Mouse (Mus musculus) retina, adult 2 months (tissue): Measurements from ENCODE around the gene Sim1.

ENCODE experiments used
- DNase-seq: peaks from one replicate; pipeline ENCODE4 v3.0.0-alpha.2; 2012; ENCODE audit warnings: low read depth, low spot score

Sim1 gene

DNA sequence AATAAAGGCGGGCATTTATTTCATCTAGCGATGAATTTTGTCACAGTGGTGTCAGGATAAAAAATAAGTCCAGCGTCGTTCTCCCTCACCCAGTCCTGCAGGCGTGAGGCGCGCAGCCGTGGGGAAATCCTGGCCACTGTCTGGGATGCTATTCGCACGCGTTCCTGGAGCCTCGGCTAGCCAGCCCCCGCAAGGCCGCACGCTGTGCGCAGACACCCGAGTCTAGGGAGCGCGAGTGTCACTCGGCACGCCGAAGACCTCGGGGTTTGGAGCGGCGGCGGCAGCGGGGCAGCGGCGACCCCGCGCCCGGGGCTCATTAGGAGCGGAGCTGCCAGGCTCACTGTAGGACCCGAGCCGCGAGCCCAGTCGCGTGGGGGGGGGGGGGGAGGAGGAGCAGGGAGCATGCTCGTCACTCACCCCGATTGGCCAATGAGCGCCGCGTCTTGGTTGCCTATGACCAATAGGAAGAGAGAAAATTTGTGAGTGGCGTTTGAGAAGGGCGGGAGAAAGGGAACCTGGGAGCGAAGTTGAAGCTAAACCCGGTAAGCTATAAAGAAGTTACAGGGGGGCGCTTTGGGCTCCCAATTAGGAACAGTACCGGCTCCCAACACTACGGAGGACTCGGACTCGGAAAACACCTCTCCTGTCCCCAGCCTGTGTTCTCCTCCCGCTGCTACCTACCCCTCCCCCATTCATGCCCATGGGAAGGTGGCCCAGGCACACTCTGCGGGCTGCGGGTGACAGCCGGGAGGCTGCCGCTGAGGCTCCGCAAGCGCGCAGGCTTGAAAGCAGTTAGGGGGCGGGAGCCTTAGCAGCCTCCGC, at the start of gene Sim1:
Gene Sim1 (plus strand): TSS at position 585 of the 822 bp plus-strand sequence.
- DNase-seq, result no peak

DNA sequence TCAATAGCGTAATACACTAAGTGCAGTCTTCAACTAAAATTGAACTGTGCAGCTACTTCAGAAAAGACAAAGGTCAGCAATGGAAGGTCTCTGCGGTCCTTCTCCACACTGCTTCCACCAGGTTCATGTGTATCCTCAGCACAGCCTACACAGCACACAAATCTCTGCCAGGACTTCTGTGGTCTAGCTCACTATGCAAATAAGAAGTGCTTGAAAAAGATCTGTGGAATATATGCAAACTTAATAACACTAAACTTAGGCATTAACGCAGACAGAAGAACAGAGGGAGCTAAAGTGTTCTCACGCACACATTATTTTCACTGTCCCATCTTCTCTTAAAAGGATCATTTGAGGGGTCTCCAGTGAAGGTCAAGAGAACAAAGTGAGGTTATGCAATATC, 26.4 kb upstream of the Sim1 start:
- no peak for DNase-seq

DNA sequence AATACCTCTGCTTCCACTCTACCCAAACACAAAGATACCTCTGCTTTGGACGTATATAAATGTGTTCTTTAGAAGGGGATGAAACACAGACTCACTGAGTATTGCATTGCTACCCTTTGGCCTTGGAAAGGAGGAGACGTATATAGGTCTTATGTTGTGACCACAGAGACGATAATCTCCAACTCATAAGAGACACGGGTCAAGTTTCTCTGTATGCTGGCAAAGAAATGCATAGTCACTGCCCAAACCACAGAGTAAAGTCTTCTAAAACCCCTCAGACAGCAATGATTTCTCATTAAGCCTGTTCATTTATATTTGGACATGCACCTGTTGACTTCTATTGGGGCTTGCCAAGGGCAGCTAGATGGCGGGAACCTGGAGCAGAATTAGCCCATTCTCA, 17.6 kb upstream of the Sim1 start:
- DNase-seq, result no peak

DNA sequence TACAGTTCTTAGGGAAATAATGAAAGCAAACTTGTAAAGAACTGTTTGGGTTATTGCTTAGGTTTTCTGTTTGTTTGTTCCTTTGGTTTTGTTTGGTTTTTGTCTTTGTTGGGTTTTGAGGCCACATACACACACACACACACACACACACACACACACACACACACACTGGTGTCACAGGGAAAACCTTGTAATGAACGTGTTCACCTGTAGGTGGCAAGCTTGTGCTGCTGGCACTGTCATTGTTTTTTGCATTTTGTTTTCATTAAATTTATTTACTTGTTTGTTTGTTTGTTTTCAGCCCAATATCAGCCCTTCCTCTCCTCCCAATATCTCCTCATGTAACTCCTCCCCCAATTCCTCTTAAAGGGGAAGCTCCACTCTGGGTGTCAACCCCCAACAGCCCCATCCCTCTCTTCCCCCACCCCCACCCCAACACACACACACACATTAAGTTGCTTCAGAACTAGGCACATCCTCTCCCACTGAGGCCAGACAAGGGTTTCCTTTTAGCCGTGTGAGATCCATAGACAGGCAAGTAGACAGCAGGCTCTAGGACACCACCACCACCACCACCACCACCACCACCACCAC, 13.0 kb upstream of the Sim1 start:
- no peak for DNase-seq

DNA sequence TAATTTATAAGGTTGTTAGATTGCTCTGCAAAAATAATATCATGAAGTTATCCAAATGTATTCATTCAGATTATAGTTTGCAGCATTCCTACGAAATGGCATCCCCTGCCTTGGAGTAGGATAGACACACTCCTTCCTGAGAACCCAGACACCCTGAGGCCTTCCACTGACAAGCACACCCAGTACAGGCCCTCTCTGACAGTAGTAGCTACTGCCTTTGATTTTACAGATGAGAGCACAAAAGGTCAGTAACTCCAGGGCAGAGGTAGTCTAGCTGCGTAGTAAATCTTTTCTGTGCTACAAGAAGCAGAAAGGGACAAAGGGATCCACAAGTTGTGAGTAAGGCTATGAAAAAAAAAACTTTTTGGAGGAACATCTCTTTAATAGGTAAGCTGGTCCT, 12.2 kb upstream of the Sim1 start:
- no peak for DNase-seq

DNA sequence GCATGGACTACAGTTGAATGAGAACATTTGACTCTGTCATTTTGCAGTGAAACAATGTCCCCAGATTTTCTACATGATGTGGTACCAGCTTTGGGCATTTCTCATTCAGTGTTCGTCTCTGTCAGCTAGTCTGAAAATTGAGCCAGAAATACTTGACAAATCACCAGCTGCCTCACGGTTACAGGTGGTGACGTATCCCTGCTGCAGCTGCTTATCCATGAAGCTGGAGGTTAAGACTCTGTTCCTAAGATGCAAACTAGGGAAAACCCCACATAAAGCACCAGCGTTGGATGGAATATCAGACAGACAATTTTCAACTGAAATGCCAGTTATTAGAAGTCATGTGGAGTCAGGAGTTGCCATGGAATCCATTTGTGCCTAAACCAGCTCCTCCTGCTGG, 8.2 kb upstream of the Sim1 start:
- no peak for DNase-seq

DNA sequence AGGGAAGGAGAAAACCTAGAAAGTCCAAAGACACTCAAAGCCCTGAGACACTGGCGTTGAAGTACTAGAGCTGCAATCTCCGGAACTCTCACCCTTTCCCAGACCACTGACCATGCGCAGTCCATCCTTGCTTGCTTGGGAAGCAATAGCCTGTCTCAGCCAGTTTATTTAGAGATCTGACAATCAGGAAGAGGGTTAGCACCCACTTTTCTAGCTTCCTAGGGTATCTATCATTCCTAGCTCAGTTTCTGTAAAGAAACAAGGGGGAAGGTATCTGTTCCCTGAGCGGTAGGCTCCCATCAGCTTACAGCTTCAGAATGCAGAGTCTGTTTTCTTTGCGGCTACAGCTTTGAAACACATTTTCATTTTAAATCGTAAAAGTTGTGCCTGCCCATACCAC, 3.9 kb upstream of the Sim1 start:
- no peak for DNase-seq

DNA sequence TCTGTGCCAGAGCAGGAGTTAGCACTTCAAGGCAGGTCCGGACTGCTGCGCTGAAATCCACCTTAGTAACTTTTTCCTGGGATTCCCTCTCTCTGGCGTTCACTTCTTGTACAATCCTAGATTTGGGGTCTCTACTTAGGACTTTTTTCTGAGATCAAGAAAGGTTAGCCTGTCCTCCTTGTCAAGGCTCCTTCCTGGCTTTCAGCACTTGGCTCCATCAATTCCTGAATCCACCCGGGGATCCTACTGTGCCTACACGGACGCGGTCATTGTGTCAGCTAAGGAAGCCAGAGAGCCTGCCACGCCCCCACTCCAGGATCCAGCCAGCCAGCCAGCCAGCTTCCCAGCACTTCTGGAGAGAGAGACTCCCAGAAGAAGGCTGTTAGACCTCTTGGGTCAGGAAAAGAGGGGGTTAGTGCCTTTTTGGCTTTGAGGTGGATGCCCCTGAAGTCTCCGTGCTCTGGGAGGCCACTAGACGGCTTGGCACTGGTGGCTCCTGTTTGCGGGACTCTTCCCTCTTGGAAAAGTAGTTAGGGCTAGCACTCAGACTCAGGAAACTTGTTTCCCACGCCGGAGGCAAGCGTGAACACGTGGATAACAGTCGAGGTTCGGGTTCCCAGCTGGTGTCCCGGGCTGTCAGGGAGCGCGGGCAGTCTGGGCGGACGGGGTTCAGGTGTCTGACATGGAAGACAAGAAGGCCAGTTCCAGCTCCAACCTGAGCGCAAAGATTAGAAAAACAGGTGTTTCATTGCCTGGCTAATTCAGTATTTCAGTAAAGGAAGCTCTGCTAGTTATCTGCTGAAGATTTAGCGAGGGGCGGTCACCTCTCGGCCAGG, 2.5 kb upstream of the Sim1 start:
- DNase-seq, result no peak

DNA sequence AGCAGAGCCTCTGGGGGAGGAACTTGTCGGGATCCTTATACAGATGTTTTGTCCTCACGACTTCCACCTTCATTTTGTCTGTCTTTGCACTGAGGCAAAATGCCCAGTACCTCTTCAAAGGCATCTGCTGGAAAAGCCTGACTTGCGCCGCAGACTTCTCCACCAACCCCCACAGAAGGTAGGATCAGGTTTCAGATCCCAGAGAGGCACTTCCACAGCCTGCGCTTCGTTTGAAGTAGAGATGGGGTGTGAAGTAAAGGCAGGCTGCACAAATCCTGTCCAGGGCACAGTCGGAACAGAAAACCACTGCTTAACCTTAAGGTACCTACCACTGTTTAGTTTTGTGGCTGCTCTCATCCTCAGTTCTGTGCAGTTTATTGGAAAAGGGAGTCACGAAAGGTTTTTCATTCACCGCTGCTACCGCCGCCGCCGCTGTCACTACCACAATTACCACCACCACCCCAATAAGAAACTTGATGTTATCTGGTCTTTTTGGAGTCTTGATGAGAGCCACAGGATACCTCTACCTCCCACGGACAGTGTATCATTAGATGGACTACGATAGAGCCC, 1.7 kb upstream of the Sim1 start:
- DNase-seq, result no peak

DNA sequence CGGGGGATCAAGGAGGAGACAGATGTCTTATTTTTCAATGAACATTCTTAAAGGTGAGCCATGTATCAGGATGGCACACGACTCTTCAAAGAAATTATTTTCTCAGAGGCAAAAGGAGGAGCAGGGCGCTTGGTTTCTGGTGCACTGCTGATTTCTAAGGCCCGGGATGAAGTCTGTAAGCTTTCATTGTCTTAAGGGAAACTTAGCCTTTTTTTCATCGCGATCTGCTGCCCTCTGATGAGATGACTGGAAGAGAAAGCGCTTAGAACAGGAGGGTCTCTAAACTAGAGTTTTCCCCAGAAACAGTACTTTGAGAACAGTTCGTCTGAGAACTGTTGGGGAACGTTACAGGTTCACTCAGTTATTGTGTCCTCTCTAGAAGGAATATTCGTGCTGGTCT, 1.0 kb upstream of the Sim1 start:
- DNase-seq, result no peak

DNA sequence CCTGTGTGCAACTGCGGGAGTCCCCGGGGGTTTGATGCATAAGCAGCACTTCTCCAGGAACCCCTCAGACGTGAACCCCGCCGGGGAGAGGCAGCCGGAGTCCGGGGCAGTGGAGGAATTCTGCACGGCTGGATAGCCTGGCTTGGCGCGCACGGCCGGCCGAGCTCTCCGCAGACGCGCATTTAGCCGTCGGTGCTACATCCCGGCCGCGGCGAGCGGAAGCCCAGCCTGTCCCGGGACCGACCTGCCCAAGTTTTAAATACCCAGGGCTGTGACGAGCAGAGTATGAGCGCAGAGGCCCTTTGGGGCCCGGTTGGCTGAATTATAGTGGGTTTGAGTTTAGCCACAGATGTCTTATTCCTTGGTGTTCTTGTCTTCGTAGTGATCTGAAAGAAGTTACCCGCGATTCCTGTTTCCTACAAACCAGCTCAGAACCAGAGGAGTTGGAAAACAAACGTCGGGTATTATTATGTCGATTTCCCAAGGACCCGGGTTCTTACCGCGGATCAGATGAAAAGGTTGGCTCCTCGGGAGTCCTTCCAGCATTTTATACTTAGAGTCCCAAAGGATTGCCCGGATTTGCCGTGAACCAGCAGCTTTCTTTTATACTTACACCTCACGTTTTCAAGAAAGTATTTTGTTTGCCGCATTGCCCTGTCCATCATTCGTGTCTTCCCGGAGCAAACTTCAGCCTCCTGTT, 687 bp downstream of the Sim1 start:
- DNase-seq, result no peak

DNA sequence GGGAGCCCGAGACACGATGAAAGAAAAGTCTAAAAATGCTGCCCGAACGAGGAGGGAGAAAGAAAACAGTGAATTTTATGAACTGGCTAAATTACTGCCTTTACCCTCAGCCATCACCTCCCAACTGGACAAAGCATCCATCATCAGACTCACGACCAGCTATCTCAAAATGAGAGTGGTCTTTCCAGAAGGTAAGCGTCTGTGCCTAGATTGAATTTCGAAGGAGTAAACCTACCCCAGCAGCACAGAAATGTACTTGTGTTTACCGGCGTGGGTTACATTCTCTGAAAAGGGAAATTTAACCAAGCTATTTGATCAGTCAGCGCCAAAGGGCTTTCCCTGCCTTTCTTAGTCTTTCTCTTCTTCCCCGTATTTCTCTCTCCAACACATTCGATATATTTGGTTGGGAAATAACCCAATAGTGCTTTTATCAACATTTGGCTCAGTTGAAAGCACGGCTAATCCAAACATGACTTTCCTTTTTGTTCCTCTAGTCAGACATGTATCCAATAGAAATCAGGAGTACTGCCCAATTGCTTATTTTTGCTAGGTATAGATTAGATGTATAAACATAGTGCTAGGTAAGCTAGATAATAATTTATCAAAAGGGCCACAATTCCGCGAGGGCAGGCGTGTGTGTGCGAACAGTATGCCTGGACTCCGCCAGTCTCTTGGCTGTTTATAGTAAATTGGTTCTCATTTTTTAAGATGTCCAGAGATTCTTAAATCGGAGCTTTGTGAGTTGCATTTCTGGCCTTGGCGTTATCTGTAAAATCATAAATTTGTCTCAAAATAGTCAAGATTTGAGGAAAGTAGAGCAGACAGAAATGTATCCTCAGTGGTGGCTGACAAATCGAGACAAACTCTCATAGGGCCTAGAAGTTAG, 1.6 kb downstream of the Sim1 start:
- no peak for DNase-seq

DNA sequence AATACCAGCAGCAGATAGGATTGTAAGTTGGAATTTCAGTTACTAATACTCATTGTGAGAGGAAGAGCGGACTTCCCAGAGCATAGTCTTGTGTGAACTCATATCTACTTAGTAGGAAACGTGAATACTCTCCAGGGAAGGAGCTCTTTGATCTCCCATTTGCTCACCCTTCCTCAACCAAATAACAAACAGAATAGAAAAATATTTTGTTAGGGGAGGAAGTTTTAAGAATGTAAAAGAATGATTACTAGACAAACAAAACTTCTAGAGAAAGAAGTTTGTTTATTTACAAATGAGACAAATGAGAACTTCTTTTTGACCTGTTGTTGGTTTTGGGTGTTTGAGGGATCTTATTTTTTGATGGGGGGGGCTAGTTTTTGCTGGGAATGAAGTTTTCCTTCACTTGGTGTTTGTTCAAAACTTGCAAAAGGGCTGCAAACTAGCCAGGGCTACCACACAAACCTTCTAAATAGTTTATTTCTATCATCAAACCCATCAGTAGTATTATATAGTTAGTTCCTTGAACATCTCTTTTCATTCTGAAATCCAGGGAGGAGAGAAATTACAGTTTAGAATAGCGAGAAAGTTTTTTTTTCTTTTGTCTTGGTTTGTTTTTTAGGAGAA, 2.3 kb downstream of the Sim1 start:
- DNase-seq, result no peak

DNA sequence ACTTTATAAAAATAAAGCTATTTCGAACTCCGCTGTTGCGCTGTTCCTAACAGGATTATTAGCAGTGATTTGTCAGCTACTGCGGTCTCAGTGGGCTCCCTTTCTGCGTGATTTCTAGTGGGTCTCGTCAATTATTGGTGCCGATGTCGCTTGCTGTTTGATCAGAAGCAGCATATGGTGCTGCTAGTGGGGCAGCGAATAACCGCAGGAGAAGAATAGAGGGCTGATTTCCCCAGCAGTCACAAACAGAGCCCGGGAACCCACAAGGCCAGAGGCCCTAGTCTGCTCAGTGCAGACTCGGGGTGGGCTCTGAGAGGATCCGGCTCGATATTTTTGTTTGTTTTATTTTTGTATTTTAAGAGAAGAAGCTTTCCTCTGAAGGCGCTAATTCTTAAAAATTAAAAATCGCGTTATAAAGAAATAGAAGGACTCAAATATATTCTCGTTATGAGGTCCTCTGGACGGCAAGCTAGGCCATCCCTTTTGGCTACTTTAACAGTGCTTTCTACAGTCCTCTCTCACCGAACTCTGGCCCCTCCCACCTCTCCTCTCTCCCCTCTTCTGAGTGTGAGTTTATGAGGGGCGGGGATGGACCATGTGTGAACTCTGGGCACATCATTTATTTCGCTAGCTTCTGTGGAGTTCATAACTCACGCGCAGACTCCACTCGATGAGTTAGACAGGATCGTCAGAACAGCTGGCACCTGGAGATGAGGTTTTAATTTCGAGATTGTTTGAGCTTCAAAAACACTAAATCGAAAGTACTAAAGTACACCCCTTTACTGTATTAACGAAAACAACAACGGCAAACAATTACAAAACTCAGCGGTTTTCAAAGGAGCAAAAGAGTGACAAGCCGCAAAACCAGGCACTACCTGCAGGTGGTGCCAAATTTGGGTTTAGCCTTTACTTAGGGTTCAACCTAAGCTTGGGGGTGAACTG, 3.2 kb downstream of the Sim1 start:
- DNase-seq, result no peak

DNA sequence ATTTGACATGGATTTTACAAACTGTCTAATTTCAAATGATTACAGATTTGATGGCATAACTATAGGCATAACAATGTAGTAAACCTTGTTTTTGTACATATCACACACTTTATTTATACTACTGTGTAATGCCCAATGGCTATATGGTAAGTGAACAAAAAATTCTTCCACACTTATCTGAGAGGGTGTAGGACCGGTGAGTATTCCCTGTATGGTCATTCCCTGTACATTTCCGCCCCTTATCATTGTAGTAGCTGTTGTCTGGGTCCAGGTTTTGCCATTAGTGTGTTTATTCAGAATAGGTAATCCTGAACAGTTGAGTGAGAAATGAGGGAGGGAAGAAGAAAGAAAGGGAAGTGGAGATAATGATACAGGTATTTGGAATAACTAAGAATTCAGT, 4.1 kb downstream of the Sim1 start:
- no peak for DNase-seq

DNA sequence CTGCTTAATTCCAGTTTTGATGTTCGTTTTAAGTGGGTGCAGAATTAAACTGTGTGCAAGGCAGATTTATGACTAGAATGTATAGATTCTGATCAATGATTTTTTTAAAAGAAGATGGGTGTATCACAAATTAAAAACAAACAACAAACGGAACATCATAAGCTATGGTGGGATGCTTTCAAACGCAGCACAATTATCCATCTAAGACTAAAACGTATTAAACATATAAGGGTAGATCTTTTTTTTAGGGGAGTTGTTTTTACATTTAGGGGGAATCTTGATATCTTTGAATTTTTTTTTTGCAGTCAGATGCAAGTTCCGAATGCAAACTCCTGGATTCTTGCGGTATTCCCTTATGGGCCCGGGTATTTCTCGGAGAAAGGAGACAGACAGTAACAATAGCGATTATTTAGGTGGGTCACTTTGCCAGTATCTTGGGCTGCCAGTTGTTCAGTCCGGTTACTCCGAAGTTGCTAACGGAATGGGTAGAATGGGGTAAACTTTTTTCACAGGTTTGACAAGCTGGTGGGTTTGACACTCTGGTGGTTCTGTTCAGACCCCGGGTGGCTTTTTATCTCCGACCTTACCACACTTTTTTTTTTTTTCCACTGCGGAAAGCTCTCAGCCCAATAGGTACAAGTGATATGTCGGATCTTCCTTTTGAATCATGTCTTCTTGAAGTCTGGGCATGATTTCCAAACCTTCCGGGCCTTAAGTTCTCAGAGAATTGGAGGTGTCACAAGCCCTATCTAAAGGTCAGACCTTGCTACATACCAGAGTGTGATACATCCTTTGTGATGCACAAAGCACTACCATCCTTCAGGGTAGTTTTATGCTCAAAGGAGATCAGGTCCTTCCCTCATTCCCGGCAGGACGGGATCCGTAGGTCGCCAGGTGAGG, 5.5 kb downstream of the Sim1 start:
- no peak for DNase-seq

DNA sequence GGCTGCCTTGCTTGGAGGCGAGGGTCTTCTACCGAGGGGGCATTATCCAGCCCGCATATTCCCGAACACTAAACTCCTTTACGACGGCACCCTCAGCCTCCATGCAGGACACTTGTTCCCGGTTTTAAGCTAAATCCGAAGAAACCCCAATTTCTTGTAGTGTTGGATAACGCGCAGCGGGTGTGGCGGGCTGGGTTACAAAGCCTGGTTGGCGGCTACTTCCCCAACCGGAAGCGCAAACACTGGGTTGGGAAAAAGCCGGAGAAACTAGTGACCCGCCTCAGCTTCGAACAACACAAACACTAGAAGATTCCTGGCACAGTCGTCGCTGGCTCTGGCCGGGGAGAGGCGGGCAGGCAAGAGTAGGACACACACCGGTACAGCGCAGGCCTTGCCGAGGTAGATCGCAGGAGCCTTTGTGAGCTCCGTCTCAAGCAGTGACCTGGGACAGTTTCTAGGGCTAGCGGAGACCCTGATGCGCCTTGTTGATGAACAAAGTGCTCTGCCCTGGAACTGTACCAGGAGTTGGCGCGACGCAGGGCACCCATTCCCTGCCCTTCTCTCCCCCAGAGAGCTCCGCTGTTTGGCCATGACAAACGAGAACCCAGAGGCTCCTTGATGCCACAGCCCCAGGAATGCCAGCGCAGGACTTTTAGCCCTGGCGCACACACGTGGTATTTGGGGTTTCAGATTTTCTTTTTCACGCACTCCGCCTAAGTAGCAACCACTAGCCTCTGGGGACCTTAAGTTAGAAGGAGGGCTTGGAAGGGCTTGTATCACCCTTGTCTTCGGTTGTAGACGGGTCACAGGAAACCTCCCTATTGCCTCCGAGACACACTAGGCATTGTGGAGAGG, 6.4 kb downstream of the Sim1 start:
- no peak for DNase-seq
